Mouse (Mus musculus): Measurements from ENCODE around the gene Tmem202. TPM values are rescaled to one million over a fixed set of nuclear protein-coding genes. Genes with fewer than 3 reads are reported as not detected.

The Tmem202 gene
- polyA plus RNA-seq, 1 experiment from 2014 or later: 0.09 TPM

DNA sequence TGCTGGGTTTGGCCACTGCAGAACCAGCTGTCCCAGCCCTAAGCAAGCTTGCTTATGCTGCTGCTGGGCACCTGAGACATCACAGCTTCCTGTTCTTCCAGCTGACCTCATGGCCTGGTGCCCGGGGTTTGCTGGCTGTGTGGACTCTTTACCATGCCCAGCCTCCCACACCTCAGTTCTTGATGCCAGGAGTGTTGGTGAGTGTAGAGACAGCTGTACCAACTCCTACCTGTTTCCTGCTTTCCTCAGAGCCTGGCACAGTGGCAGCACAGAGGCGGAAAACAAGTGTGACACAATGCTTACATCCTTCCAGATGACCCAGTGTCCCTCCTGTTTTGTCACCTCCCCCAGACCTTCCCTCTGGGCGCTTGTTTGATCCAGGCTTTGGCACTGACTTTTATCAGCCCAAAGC, 12.0 kb upstream of the Tmem202 start:
- Histone ChIP-seq H3K4me3 (no peak overlapping the region), H3K27ac (replicated peaks) (no peak overlapping the region), H3K9me3 (replicated peaks) (no peaks in the 10 kb centered on the region), H3K27me3 (ENCODE audit: low read depth, poor library complexity, severe bottlenecking) (no peaks in the 10 kb centered on the region), H3K4me1 (no peaks in the 10 kb centered on the region), H3K36me3 (peaks cover 26% of the 10 kb centered on the region; the same call in 1 of the 2 replicates)
- no peak for DNase-seq (ENCODE audit: low spot score)
- WGBS: 79% methylated on average over 3 of the region's 3 CpGs

DNA sequence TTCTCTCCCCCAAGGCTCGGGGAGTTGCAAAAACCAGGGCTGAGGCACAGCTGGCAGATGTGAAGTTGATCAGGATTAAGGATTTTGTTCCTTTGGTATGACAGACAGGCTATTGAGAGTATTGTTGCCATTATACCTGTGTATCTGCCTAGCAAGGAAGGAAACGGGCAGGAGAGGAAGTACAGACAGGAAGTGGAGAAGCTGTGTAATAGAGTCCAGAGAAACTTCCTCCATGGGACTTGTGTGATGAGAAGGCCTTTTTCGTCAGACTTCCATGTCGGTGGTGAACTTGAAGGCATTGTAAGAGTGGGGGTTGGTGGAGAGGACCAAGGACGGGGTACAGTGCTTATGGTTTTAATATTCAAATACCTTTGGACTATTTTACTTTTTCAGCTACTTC, 11.4 kb upstream of the Tmem202 start:
- Histone ChIP-seq H3K36me3 (peaks cover 21% of the 10 kb centered on the region; the same call in 1 of the 2 replicates), H3K27me3 (ENCODE audit: low read depth, poor library complexity, severe bottlenecking) (no peaks in the 10 kb centered on the region), H3K4me1 (no peaks in the 10 kb centered on the region), H3K9me3 (replicated peaks) (no peaks in the 10 kb centered on the region), H3K27ac (replicated peaks) (no peak overlapping the region), H3K4me3 (no peak overlapping the region)
- DNase-seq (ENCODE audit: low spot score): no peak
- WGBS: 83% methylated on average over 5 of the region's 5 CpGs

DNA sequence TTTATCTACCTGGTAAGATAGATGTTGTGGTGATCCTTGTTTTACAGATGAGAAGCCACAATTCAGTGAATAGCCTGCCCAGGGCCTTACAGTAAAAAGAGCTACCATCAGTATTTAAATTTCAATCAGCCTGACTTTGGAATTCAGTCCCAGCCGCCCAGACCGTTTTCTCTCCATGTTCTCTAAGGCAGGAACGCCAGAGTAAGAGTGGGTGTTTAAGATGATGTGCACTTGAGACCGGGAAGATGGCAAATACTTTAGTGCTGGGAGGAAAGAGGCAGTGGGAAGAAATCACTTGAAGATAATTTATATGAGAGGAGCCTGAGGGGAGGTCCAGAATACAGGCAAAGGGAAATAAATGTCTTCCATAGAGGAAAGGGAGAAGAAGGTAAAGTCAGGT, 10.4 kb upstream of the Tmem202 start:
- H3K27ac ChIP-seq (replicated peaks): no peak overlapping the region
- WGBS: 89% methylated on average over 4 of the region's 4 CpGs
- H3K27me3 ChIP-seq (ENCODE audit: low read depth, poor library complexity, severe bottlenecking): no peaks in the 10 kb centered on the region
- H3K4me1 ChIP-seq: no peaks in the 10 kb centered on the region
- H3K36me3 ChIP-seq: peaks cover 15% of the 10 kb centered on the region; the same call in 1 of the 2 replicates
- no peak overlapping the region for H3K4me3 ChIP-seq
- no peak for DNase-seq (ENCODE audit: low spot score)
- H3K9me3 ChIP-seq (replicated peaks): no peaks in the 10 kb centered on the region

DNA sequence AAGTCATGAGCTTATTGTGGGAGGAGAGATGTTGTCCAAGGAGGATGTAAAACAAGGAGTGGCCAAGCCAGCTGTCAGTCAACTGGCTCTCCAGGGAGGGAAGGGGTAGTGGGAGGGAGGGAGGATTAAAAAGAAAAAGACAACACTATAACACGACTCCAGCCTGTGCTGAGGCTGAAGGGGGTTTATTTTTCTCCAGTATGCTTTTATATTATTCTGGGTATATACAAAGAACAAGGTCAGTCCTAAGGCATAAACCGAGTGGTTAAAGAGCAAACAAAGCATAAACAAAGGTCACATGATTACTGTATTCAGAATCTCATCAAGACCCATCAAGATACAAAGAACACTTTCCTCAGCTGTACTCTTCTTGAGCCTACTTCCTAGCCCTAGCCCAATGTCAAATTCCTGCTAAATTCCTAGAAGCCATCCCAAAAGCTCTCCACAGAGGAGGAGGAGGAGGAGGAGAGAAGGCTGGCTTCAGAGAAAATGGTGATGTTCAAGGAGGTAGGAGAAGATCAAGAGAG, 9.4 kb upstream of the Tmem202 start:
- Histone ChIP-seq H3K27ac (replicated peaks) (no peak overlapping the region), H3K9me3 (replicated peaks) (no peaks in the 10 kb centered on the region), H3K27me3 (ENCODE audit: low read depth, poor library complexity, severe bottlenecking) (no peaks in the 10 kb centered on the region), H3K36me3 (peaks cover 12% of the 10 kb centered on the region; the same call in 1 of the 2 replicates), H3K4me1 (no peaks in the 10 kb centered on the region), H3K4me3 (no peak overlapping the region)
- no peak for DNase-seq (ENCODE audit: low spot score)
- WGBS: 57% methylated on average over 2 of the region's 2 CpGs

DNA sequence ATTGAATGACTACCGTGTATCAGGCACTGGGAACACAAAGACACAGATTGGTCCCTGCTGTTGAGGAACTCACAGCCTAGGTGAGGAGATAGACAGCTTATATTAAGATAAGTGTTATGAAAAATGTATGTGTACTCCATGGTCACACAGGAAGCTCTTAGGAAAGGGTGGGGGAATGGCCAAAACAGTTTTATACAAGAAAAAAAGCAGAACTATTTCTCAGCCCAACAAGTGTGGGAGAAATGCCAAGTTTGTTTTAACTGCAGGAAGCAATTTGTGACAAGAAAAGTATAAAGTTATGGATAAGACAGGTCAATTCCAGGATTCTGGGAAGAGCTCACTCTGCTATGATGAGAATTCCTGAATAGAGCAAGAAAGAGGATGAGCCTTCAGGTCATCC, 8.2 kb upstream of the Tmem202 start:
- Histone ChIP-seq H3K36me3 (peaks cover 9% of the 10 kb centered on the region; the same call in 1 of the 2 replicates), H3K27ac (replicated peaks) (no peak overlapping the region), H3K4me1 (no peaks in the 10 kb centered on the region), H3K27me3 (ENCODE audit: low read depth, poor library complexity, severe bottlenecking) (no peaks in the 10 kb centered on the region), H3K4me3 (no peak overlapping the region), H3K9me3 (replicated peaks) (no peaks in the 10 kb centered on the region)
- WGBS: 92% methylated on average over 1 of the region's 1 CpGs
- DNase-seq (ENCODE audit: low spot score): no peak

DNA sequence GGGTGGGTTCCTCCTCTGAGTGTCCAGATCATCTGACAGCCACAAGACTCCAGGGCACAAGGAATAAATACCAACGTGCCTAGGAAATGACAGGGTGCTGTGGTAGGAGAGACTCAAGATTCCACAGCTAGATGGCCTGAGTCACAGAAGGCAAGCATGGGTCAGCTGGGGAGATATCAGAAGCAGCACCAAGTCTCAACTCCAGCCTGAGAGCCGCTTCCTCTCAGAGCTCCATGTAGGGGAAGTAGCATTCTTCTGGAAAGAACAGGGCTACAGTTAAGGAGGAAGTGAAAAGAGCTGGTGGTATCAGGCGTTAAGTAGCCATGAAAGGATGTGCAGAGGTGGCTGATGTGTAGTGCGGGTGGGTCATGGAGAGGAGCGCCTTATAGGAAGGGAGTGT, 5.1 kb upstream of the Tmem202 start:
- H3K4me1 ChIP-seq: peaks cover 12% of the 10 kb centered on the region
- 0 out of 2 replicates have a peak, but pooled peaks cover 5% of the 10 kb centered on the region for H3K36me3 ChIP-seq
- H3K27ac ChIP-seq (replicated peaks): no peak overlapping the region
- H3K9me3 ChIP-seq (replicated peaks): no peaks in the 10 kb centered on the region
- WGBS: 87% methylated on average over 5 of the region's 5 CpGs
- no peak overlapping the region for H3K4me3 ChIP-seq
- DNase-seq (ENCODE audit: low spot score): no peak
- H3K27me3 ChIP-seq (ENCODE audit: low read depth, poor library complexity, severe bottlenecking): no peaks in the 10 kb centered on the region

DNA sequence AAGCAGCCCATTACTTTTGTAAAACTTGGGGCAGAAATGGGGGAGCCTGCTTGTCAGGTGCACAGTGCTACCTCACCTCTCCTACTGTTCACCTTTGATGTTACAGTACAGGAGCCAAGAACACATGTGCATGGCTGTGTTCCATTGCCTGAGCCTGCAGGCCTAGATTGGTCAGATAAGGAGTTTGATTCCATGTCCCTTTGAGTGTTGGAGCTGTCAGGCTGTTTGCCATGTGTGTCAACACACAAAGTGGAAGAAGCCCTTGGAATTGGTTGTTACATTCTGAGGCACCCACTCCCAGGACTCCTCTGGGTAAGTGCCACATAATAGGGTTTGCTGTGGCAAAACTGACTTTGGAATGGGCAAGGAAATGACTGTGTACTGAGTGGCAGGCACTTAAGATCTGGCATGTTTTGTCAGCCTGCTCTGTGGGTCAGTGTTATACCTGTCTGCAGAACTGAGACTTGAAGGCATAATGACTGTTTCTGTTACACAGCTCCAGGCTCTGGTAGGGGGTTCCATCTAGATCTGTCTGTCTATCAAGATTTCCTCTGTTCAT, 3.2 kb upstream of the Tmem202 start:
- Histone ChIP-seq H3K36me3 (0 out of 2 replicates have a peak, but pooled peaks cover 5% of the 10 kb centered on the region), H3K4me1 (peaks cover 22% of the 10 kb centered on the region), H3K9me3 (replicated peaks) (no peaks in the 10 kb centered on the region), H3K27me3 (ENCODE audit: low read depth, poor library complexity, severe bottlenecking) (peaks cover 7% of the 10 kb centered on the region), H3K27ac (replicated peaks) (no peak overlapping the region), H3K4me3 (no peak overlapping the region)
- DNase-seq (ENCODE audit: low spot score): no peak

DNA sequence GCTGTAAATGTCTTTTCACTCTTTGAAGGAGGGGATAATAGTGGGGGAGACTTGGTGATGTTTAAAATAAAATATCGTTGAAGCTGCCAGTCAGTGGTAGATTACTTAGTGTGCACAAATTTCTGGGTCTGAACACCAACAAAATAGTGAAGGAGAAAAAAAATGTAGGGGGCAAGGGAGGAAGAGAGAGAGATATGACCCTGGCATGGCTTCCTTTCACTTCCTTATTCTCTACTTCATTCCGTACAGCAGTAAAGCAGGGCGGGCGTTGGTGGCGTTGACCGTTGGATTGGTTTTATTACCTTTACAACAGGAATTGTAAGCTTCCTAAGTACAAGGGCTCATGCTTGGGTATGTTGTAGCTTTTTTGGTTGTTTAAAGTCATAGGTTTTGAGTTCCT, 2.0 kb upstream of the Tmem202 start:
- no peak overlapping the region for H3K4me3 ChIP-seq
- H3K27me3 ChIP-seq (ENCODE audit: low read depth, poor library complexity, severe bottlenecking): peaks cover 9% of the 10 kb centered on the region
- no peak overlapping the region for H3K27ac ChIP-seq (replicated peaks)
- H3K4me1 ChIP-seq: peaks cover 22% of the 10 kb centered on the region
- no peak for DNase-seq (ENCODE audit: low spot score)
- no peaks in the 10 kb centered on the region for H3K36me3 ChIP-seq
- 95% methylated on average over 6 of the region's 6 CpGs for WGBS
- H3K9me3 ChIP-seq (replicated peaks): no peaks in the 10 kb centered on the region

DNA sequence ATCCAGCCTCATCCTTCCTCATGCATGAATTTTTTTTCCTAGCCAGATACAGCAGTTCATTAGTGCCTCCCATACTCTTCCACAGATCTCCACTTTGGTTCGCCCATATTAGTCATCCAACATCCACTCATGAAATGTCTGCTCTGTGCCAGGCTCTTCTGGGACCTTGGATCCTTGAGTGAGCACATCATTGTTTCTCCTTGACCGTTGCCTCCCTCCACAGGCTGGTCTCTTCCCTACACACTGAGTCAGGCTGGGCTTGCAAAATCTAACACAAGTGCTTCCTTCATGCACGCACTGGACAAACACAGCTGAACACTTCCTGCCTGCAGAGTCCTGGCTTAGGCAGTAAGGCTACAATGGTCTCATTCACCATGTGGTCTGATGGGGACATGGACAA, 2.0 kb downstream of the Tmem202 start:
- peaks cover 9% of the 10 kb centered on the region for H3K27me3 ChIP-seq (ENCODE audit: low read depth, poor library complexity, severe bottlenecking)
- peaks cover 22% of the 10 kb centered on the region for H3K4me1 ChIP-seq
- no peaks in the 10 kb centered on the region for H3K9me3 ChIP-seq (replicated peaks)
- 85% methylated on average over 3 of the region's 3 CpGs for WGBS
- DNase-seq (ENCODE audit: low spot score): no peak
- H3K36me3 ChIP-seq: no peaks in the 10 kb centered on the region
- no peak overlapping the region for H3K4me3 ChIP-seq
- H3K27ac ChIP-seq (replicated peaks): no peak overlapping the region

DNA sequence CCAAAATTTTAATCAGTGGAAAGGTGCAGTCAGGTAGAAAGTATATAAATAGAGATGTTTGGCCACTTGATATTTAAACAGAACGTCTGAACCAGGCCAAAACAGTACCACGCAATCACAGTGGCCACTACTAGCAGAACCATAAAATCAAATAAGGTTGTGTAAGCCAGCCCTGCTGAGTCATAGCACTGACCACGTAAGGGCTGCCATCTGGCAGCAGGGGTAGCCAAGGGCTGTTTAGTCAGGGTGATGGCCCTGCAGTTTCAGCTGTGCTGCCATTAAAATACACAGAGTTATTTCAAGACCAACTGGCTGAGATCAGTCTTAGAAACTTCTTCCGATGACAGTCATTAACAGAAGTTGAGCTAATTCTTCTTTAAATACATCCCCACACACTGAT, 5.8 kb downstream of the Tmem202 start:
- H3K36me3 ChIP-seq: no peaks in the 10 kb centered on the region
- peaks cover 9% of the 10 kb centered on the region for H3K27me3 ChIP-seq (ENCODE audit: low read depth, poor library complexity, severe bottlenecking)
- no peak for DNase-seq (ENCODE audit: low spot score)
- H3K4me1 ChIP-seq: peaks cover 9% of the 10 kb centered on the region
- 80% methylated on average over 4 of the region's 4 CpGs for WGBS
- no peak overlapping the region for H3K27ac ChIP-seq (replicated peaks)
- H3K4me3 ChIP-seq: no peak overlapping the region
- no peaks in the 10 kb centered on the region for H3K9me3 ChIP-seq (replicated peaks)

DNA sequence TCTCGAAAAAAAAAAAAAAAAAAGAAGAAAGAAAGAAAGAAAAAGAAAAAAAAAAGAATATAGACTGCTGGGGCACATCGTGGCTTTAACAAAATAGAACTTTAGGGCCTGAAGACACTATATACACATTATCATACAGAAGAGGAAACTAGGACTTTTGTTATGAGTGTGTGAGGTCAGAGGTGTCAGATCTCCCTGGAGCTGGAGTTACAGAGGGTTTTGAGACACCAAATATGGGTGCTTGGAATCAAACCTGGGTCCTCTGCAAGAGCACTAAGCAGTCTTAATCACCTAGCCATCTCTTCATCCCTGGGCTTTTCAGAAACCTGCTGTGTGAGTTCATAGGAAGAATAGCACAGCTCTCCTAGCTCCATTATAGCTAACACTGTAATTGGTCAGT, 6.2 kb downstream of the Tmem202 start:
- Histone ChIP-seq H3K9me3 (replicated peaks) (no peaks in the 10 kb centered on the region), H3K4me3 (no peak overlapping the region), H3K36me3 (no peaks in the 10 kb centered on the region), H3K4me1 (peaks cover 9% of the 10 kb centered on the region), H3K27ac (replicated peaks) (no peak overlapping the region), H3K27me3 (ENCODE audit: low read depth, poor library complexity, severe bottlenecking) (peaks cover 8% of the 10 kb centered on the region)
- DNase-seq (ENCODE audit: low spot score): no peak
- 73% methylated on average over 2 of the region's 2 CpGs for WGBS

DNA sequence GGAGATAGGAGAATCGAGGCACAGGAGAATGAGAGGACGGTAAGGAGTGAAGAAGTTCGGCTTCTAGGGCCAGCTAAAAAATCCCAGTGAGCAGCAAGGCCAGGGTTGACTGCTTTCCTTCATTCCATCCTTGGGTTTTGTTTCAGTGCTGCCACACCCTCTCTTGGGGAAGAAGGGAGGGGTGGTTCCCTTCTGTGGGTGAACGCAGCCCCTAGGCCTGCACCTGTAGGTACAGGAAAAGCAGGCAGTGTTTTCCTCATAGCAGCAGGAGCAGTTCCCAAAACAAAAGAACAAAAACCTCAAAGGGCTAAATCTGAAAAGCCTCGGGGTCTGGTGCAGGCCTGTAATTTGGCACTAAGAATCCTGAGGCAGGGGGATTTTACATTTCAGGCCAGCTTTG, 8.0 kb downstream of the Tmem202 start:
- H3K9me3 ChIP-seq (replicated peaks): no peaks in the 10 kb centered on the region
- H3K36me3 ChIP-seq: no peaks in the 10 kb centered on the region
- WGBS: 22% methylated on average over 5 of the region's 5 CpGs
- H3K4me1 ChIP-seq: peaks cover 9% of the 10 kb centered on the region
- no peak overlapping the region for H3K27ac ChIP-seq (replicated peaks)
- no peaks in the 10 kb centered on the region for H3K27me3 ChIP-seq (ENCODE audit: low read depth, poor library complexity, severe bottlenecking)
- no peak overlapping the region for H3K4me3 ChIP-seq
- no peak for DNase-seq (ENCODE audit: low spot score)

DNA sequence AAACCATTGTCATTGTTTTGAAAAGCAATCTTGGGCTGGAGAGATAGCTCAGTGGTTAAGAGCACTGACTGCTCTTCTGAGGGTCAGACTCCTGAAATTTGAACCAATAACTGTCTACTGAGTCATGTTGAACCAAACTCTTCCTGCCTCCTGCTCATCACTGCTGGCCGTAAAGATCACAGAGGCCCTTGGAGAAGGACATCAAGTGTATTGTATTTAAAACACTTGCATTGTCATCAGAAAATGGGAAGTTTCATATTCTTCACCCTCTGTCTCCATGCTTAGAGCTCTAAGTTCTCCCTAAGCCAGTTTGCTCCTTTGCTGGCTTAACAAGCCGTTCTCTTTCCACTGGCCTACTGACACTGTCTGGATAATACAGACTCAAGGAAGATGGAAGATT, 11.4 kb downstream of the Tmem202 start:
- Histone ChIP-seq H3K9me3 (replicated peaks) (no peaks in the 10 kb centered on the region), H3K4me3 (no peak overlapping the region)

DNA sequence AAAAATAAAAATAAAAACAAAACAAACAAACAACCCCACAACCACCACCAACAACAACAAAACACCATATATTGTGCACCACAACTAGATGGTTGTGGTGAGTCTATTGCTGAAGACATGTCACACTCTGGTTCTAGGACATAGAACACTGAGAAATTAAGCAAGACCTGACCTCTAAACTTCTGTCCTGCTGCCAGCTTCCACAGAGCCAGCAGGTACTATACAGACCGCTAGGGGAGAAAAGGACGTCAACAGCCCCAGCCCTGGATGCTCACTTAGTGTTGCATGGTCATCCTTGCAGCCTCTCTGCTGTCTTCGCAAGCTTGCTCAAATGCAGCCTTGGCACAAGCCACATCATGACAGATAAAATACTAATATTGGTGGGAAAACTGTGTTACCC, 12.1 kb downstream of the Tmem202 start:
- Histone ChIP-seq H3K9me3 (replicated peaks) (no peaks in the 10 kb centered on the region), H3K27me3 (ENCODE audit: low read depth, poor library complexity, severe bottlenecking) (no peaks in the 10 kb centered on the region), H3K4me1 (peaks cover 9% of the 10 kb centered on the region), H3K36me3 (no peaks in the 10 kb centered on the region), H3K4me3 (no peak overlapping the region), H3K27ac (replicated peaks) (no peak overlapping the region)
- WGBS: 86% methylated on average over 3 of the region's 3 CpGs
- no peak for DNase-seq (ENCODE audit: low spot score)

More for the DNA sequence above, 11.4 kb downstream of the Tmem202 start:
- no peak overlapping the region for H3K27ac ChIP-seq (replicated peaks)
- 85% methylated on average over 2 of the region's 2 CpGs for WGBS
- H3K27me3 ChIP-seq (ENCODE audit: low read depth, poor library complexity, severe bottlenecking): no peaks in the 10 kb centered on the region
- H3K36me3 ChIP-seq: no peaks in the 10 kb centered on the region
- DNase-seq (ENCODE audit: low spot score): no peak
- H3K4me1 ChIP-seq: peaks cover 9% of the 10 kb centered on the region
